Mouse (Mus musculus): ENCODE measurements around the gene Lgr5.

DNA sequence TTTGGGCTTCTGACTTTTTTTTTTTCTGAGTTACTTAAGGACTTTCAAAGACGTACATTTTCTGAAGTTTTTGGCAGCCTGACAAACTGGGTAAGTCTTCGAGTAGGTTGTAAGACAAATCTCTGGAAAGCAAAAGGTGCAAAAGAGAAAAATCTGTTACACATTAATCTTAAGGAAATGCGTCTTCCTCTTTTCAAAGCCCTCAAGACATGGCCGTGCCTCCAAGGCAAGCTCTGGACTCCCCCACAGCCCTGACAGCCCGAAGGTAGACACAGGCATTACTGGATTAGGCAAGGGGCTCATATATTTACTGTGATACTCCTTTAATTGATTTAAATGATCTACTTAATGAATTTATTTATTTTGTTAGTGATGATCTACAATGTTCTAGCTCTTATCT is 124.9 kb downstream of the Lgr5 start:
- TF ChIP-seq POLR2A (IDR thresholded peaks at IDR 0.05; ENCODE audit: borderline replicate concordance, low read depth, low read length) (no peak), CTCF (IDR thresholded peaks at IDR 0.05; ENCODE audit: low read depth, low read length) (no peak)

Data from bone marrow macrophage, adult 2 months (primary cell).